Mouse (Mus musculus) E14TG2a.4 (cell line): ENCODE data around the gene Grb2.

ENCODE experiments used
- CTCF ChIP-seq: conservative IDR thresholded peaks from 2 replicates; pipeline ENCODE4 v1.5.1; 2014; ENCODE audit warnings: low read length
- POU5F1 ChIP-seq: IDR thresholded peaks from 2 replicates; pipeline ENCODE4 v1.6.1; 2014; ENCODE audit warnings: low read length, borderline replicate concordance

GRCm38 (mm10) chr11:115603128-115603475 lies 105.3 kb downstream of the Grb2 start:
- TF ChIP-seq CTCF (no peak), POU5F1 (no peak)
